Mouse (Mus musculus): Measurements from ENCODE around the gene Ccdc185. TPM values are rescaled to one million over a fixed set of nuclear protein-coding genes. Genes with fewer than 3 reads are reported as not detected.

Gene Ccdc185
- polyA plus RNA-seq (2017; shearing (Covaris generic)): not detected

DNA sequence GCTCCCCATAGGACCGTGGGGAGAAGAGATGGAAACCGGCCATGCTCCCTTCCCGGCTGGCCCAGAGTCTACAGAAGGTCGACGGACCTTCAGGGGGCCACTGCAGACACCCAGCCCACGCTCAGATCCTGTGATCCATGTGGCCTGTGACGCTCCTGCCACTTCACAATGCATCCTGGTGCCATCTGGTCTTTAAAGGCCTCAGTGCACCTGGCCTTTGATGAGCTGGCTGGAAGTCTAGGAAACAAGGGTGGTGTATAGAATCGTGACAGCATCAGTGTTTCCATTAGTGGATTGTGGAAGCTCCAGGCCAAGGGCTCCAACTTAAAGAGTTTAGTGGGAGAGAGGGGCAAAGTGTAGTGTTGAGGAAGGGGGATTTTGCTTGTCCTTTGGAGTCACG, at the start of gene Ccdc185:
Gene Ccdc185 (minus strand): TSS at position 101 of the 400 bp plus-strand sequence.

DNA sequence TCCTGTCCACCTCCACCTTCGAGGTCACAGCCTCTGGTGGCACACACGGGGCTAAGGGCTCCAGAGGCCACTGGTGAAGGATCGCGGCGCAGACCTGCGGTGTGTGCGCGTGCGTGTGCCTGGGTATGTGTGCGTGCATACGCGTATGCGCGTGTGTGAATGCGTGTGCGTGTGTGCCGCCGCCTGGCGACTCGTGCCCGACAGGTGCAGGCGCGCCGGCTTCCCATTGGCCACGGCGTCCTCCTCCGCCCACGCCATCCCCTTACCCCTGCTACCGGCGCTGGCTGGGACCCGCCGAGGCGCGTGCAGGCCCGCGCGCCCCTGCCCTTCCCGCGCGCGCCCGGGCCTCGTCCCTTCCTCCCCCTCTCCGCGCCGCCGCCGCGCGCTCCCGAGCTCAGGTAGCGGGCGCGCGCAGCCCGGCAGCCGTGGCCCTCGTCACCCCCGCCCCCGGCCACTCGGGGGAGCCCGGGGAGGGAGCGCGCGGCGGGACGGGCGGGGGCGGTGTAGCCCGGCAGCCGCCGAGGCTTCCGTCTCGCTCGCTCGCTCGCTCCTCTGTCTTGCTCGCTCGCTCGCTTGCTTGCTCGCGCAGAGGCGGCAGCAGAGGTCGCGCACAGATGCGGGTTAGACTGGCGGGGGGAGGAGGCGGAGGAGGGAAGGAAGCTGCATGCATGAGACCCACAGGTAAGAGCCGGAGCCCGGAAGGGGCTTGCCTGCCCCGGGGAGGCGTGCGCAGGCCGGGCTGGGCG, 14.9 kb upstream of the Ccdc185 start, which contains the start of gene Susd4:
Gene Susd4 (plus strand): TSS at position 145 of the 746 bp plus-strand sequence.

Other genes with a start within 250 kb of the Ccdc185 start
- 31.5 TPM for gene Capn2, start 231.6 kb downstream of the Ccdc185 start, polyA plus RNA-seq (2017; shearing (Covaris generic))
- gene Capn8, start 184.2 kb downstream of the Ccdc185 start, polyA plus RNA-seq (2017; shearing (Covaris generic)): not detected
- 5.4 TPM for gene Susd4, start 14.7 kb upstream of the Ccdc185 start, polyA plus RNA-seq (2017; shearing (Covaris generic))
- 0.22 TPM for gene Tlr5, start 205.6 kb upstream of the Ccdc185 start, polyA plus RNA-seq (2017; shearing (Covaris generic))

Data from CD4-positive, CD25-positive, alpha-beta regulatory T cell, adult 9 weeks (primary cell).